Mouse (Mus musculus): ENCODE measurements around the gene Cnnm2.

DNA sequence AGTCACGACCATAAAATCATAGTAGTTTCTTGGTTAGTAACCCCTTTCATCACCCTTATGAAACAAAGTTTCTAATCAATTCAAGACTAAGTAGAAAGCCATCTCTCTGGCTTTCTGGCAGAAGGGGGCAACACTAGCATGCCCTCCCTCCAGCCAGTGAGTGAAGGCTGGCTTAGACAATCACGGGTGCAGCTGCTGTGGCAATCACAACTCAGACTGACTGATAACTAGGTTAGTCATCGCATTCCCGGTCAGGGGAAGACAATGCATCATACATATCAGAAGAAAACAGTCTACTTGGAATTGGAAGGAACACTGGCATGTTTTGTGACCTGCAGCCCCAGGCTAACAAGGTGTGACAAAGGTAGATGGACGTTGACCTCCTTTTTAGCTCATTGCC lies 138.5 kb downstream of the Cnnm2 start:
- no peak for TF ChIP-seq CTCF (IDR thresholded peaks at IDR 0.05; ENCODE audit: insufficient read depth, low read length)
- TF ChIP-seq POLR2A (IDR thresholded peaks at IDR 0.05; ENCODE audit: borderline replicate concordance, extremely low read depth, low read depth, low read length): no peak
